Mouse (Mus musculus) mouse embryonic stem cell (cell line): ENCODE results near the gene Mylk.

ENCODE experiments used
- in situ Hi-C, 2 experiments: fragments of 300-500 bp; cut with MboI; formaldehyde crosslinking; loops; 1 replicate in 1 of 2; 3 replicates in 1 of 2; pipeline ENCODE4 v1.14.3; 2019 to 2020; ENCODE audit warnings: low sequenced_read_pairs in 2 of 2, low pct_unique_long_range_greater_than_20kb in 1 of 2, mixed read lengths in 1 of 2; ENCODE audit not compliant: unreplicated experiment in 1 of 2

Mylk gene

GRCm38 (mm10) chr16:35024300-35024699 lies 279.3 kb downstream of the Mylk start:
- in situ Hi-C loops, result no loop called here

DNA sequence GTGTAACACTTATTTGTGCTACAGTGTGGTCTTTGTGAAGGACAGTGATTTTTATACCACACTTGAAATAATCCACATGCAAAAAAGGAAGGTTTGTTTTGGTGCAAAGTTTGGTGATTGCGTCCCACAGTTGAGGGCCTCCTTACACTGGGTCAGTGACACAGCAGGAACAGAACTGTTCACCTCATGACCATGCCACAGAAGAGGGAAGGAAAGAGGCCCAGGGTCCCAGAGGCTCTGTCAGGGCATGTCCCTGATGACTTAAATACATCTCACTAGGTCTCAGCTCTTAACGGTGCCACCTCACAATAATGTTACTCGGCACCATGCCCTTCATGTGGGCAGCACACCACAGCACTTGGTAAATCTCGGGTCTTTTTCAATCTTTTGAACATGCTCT lies 280.3 kb downstream of the Mylk start:
- in situ Hi-C loops, result no loop called here

GRCm38 (mm10) chr16:35033241-35033640 lies 288.2 kb downstream of the Mylk start:
- in situ Hi-C loops, result no loop called here

DNA sequence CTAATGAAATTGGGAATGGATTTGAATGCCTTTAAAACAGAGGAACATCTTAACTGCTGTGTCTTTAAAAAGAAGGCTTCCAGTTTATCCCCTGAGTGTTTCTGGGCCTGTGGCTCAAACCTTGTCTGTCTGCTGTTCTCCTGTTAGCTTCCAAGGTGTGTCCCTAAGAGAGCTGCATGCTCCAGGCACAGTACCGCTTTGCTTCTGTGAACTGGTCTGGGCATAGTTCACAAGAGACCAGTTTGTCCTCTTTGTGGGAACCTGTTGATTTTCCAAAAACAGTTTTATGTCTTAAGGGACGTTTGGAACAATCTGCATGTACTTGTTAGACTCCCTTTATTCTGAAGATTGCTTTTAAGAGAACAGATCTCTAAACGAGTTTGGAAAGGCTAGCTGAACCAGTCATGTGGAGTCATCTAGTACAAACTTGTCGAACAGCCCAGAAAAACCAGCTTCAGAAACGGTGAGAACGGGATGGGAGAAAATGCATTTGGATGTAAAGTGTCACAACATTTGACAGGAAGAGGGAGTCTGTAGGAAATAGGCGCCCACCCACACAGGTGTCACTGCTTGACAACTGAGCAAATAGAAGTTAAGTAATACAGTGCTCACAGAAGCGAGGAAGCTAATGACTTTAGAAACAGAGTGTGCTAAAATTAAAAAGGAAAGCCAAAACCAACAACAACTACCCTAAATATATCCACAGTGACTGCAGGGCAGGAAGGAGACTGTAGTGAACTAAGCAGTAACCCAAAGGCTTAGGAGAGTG lies 289.0 kb downstream of the Mylk start:
- in situ Hi-C loops, result no loop called here

GRCm38 (mm10) chr16:35034971-35035370 lies 290.0 kb downstream of the Mylk start:
- in situ Hi-C loops, result no loop called here

DNA sequence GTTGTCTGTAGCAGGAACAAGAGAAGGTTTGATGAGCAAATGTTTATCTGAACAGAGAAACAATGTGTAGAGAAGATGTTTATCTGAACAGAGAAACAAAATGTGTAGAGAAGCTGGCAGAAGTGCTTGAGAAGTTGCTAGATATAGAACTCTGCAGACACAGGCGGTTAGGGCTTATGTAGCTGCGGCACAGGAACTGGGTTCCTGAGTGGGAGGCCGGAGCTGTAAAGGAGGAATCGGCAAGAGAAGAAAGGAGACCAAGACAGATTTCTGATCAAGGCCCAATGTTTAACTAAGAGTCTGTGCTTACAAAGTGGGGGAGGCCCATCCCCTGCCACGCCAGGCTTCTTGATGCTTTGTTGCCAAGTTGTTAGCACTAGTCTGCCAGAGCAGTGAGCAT lies 291.7 kb downstream of the Mylk start:
- in situ Hi-C loops, result no loop called here

DNA sequence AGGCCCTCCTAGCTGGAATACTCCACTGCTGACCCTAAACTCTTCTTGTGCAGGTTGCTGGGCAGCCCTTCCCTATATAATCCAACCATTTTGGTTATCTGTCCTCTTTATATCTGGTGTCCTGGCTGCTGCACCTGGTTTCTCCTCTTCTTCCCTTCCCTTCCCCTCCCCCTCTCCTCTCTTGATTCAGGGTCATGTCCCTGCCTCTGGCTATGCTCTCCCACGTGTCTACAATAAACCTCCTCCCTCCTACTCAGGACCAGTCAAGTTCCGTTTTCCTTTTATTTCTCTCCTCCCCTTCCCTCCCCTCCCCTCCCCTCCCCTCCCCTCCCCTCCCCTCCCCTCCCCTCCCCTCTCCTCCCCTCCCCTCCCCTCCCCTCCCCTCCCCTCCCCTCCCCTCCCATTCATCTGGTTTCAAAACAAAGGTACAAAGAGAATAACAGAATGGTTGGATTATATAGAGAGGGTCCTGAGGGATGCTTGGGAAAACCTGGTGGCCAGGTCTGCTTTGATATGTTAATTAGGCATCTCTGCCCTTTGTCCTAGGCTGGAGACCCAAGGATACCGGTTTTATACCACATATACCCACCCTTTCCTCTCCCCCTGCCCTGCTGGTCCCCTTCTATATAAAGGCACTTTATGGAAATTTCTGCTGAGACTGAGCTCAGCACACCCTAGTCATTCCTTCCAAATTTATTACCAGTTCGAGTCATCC lies 293.5 kb downstream of the Mylk start:
- in situ Hi-C loops, result no loop called here

DNA sequence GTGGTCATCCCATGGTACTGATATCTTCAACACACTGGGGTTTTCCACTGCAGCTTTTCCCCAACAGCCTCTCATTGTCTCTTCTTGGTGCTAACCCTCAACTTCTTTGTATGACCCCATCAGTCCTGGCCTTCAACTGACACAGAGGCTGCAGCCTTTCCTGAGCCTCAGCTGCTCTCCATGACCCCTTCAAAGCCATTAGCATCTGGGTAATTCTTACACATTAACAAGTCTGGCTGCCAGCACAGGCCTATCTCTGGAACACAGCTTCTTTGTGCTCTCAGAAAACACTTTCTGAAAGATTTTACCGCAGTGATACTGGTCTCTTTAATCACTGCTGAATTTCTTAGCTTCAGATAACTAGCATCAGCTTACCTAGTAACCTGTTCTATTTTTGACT lies 295.1 kb downstream of the Mylk start:
- in situ Hi-C loops, result no loop called here

- in situ Hi-C loops, result no loop called here
These were observed 296.0 kb downstream of the Mylk start for GRCm38 (mm10) chr16:35041001-35041400.

GRCm38 (mm10) chr16:35046081-35046775 lies 301.2 kb downstream of the Mylk start:
- in situ Hi-C loops, result no loop called here

GRCm38 (mm10) chr16:35047272-35047969 lies 302.4 kb downstream of the Mylk start:
- in situ Hi-C loops, result no loop called here

- in situ Hi-C loops, result no loop called here
These were observed 306.1 kb downstream of the Mylk start for GRCm38 (mm10) chr16:35051066-35051465.
